Mouse (Mus musculus): ENCODE data around the gene Fgd5. TPM values are rescaled to one million over a fixed set of nuclear protein-coding genes. Genes with fewer than 3 reads are reported as not detected.

Gene Fgd5
- polyA plus RNA-seq, 1 experiment from 2014 or later = 8.0 TPM

DNA sequence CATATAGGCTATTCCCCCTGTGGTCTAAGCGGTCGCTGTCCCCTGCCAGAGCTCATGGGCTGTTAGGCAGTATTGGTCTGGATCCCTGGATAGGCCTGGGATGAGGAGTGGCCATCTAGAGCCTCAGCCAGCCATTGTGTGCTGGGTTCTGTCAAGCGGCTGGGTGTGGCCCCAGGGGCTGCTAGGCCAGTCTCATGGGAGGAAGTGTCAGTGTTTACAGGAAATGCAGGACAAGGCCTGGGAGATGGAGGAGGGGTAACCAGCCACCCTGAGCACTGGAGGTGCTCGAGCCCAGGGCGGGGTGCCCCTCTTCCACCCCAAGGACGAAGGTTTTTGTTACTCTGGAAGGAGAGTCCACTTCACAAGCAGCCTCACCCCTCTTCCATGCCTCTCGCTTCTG lies 36.3 kb downstream of the Fgd5 start:
- H3K4me2 ChIP-seq = no peak overlapping the region
- no peaks in the 10 kb centered on the region for H3K36me3 ChIP-seq (ENCODE audit: control insufficient read depth, insufficient read depth, low read length)
- H3K4me1 ChIP-seq (replicated peaks; ENCODE audit: control insufficient read depth, insufficient read depth, low read length) = peaks cover 4% of the 10 kb centered on the region; the same call in 1 of the 2 replicates
- no peak overlapping the region for H3K4me3 ChIP-seq (ENCODE audit: low read depth, low read length)
- H3K27ac ChIP-seq (ENCODE audit: low read depth, low read length) = no peak overlapping the region
- H3K9ac ChIP-seq (ENCODE audit: low read depth, low read length) = no peak overlapping the region
- WGBS = 54% methylated on average over 7 of the region's 7 CpGs
- no peaks in the 10 kb centered on the region for H3K27me3 ChIP-seq (replicated peaks; ENCODE audit: control insufficient read depth, insufficient read depth, low read length)
- H3K9me3 ChIP-seq (ENCODE audit: control insufficient read depth, low read length) = no peaks in the 10 kb centered on the region
- DNase-seq (ENCODE audit: low spot score) = no peak
- 0 out of 2 replicates have a peak, but pooled peaks have one; percentile 29 for ATAC-seq (replicated peaks; ENCODE audit: low FRiP score)

- H3K9me3 ChIP-seq (ENCODE audit: control insufficient read depth, low read length) = no peaks in the 10 kb centered on the region
- H3K27me3 ChIP-seq (replicated peaks; ENCODE audit: control insufficient read depth, insufficient read depth, low read length) = no peaks in the 10 kb centered on the region
- no peak overlapping the region for H3K4me3 ChIP-seq (ENCODE audit: low read depth, low read length)
- ATAC-seq (replicated peaks; ENCODE audit: low FRiP score) = no peak
- H3K9ac ChIP-seq (ENCODE audit: low read depth, low read length) = no peak overlapping the region
- no peak overlapping the region for H3K27ac ChIP-seq (ENCODE audit: low read depth, low read length)
- H3K4me1 ChIP-seq (replicated peaks; ENCODE audit: control insufficient read depth, insufficient read depth, low read length) = peaks cover 4% of the 10 kb centered on the region; the same call in 1 of the 2 replicates
- H3K4me2 ChIP-seq = no peak overlapping the region
- no peak for DNase-seq (ENCODE audit: low spot score)
- WGBS = 77% methylated on average over 5 of the region's 5 CpGs
- no peaks in the 10 kb centered on the region for H3K36me3 ChIP-seq (ENCODE audit: control insufficient read depth, insufficient read depth, low read length)
Observed at GRCm38 (mm10) chr6:92015848-92016247, 37.2 kb downstream of the Fgd5 start.

GRCm38 (mm10) chr6:92016738-92017137 lies 38.1 kb downstream of the Fgd5 start:
- Histone ChIP-seq H3K9ac (ENCODE audit: low read depth, low read length) (no peak overlapping the region), H3K4me2 (no peak overlapping the region), H3K27me3 (replicated peaks; ENCODE audit: control insufficient read depth, insufficient read depth, low read length) (no peaks in the 10 kb centered on the region), H3K4me1 (replicated peaks; ENCODE audit: control insufficient read depth, insufficient read depth, low read length) (peaks cover 4% of the 10 kb centered on the region; the same call in 1 of the 2 replicates), H3K4me3 (ENCODE audit: low read depth, low read length) (no peak overlapping the region), H3K36me3 (ENCODE audit: control insufficient read depth, insufficient read depth, low read length) (no peaks in the 10 kb centered on the region), H3K27ac (ENCODE audit: low read depth, low read length) (no peak overlapping the region), H3K9me3 (ENCODE audit: control insufficient read depth, low read length) (no peaks in the 10 kb centered on the region)
- WGBS = 84% methylated on average over 6 of the region's 6 CpGs
- DNase-seq (ENCODE audit: low spot score) (no peak), ATAC-seq (replicated peaks; ENCODE audit: low FRiP score) (no peak)

DNA sequence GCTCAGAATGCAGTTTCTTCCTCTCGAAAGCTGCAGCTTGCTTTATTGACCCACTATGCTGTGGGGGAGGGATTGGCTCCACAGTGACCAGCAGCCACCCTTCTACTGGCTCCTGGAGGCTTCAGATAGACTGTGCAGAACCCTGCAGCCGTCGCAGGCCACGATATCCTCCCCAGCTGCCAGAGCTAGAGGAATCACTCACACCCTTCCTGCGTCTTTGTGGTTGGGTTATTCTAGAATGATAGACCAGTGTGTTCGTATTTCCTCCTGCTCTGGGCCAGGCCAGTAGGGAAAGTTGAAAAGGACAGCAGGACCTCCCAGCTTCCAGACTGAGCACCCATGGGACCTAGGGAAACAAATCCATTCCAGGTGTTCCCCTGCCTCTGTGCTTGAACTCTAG lies 39.7 kb downstream of the Fgd5 start:
- DNase-seq (ENCODE audit: low spot score) = no peak
- no peaks in the 10 kb centered on the region for H3K27me3 ChIP-seq (replicated peaks; ENCODE audit: control insufficient read depth, insufficient read depth, low read length)
- no peak overlapping the region for H3K9ac ChIP-seq (ENCODE audit: low read depth, low read length)
- no peak overlapping the region for H3K27ac ChIP-seq (ENCODE audit: low read depth, low read length)
- no peak overlapping the region for H3K4me3 ChIP-seq (ENCODE audit: low read depth, low read length)
- 35% methylated on average over 6 of the region's 6 CpGs for WGBS
- H3K36me3 ChIP-seq (ENCODE audit: control insufficient read depth, insufficient read depth, low read length) = no peaks in the 10 kb centered on the region
- no peak overlapping the region for H3K4me2 ChIP-seq
- no peaks in the 10 kb centered on the region for H3K9me3 ChIP-seq (ENCODE audit: control insufficient read depth, low read length)
- H3K4me1 ChIP-seq (replicated peaks; ENCODE audit: control insufficient read depth, insufficient read depth, low read length) = peaks cover 4% of the 10 kb centered on the region; the same call in 1 of the 2 replicates
- ATAC-seq (replicated peaks; ENCODE audit: low FRiP score) = no peak

DNA sequence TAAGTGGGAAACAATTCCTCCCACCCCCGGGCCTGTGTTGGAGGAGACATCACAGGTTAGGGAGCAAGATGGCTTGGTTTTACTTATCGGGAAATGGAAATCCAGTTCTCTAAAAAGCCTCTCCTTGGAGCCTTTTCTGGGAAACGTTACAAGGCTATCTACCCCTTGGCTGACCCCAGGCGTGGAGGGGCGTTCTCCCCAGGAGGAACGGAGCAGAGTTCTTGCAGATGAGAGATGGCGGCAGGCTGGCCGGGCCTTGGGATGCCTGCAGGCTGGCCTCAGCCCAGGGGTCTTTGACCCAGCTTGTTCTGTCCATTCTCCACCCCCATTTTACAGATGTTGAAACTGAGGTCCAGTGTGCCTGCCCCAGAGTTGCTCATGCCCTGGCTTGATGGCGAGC lies 42.4 kb downstream of the Fgd5 start:
- WGBS = 89% methylated on average over 9 of the region's 9 CpGs
- no peak overlapping the region for H3K27ac ChIP-seq (ENCODE audit: low read depth, low read length)
- no peak overlapping the region for H3K4me3 ChIP-seq (ENCODE audit: low read depth, low read length)
- no peak for ATAC-seq (replicated peaks; ENCODE audit: low FRiP score)
- DNase-seq (ENCODE audit: low spot score) = no peak
- H3K9ac ChIP-seq (ENCODE audit: low read depth, low read length) = no peak overlapping the region
- no peaks in the 10 kb centered on the region for H3K9me3 ChIP-seq (ENCODE audit: control insufficient read depth, low read length)
- H3K36me3 ChIP-seq (ENCODE audit: control insufficient read depth, insufficient read depth, low read length) = no peaks in the 10 kb centered on the region
- H3K4me2 ChIP-seq = no peak overlapping the region
- no peaks in the 10 kb centered on the region for H3K4me1 ChIP-seq (replicated peaks; ENCODE audit: control insufficient read depth, insufficient read depth, low read length)
- no peaks in the 10 kb centered on the region for H3K27me3 ChIP-seq (replicated peaks; ENCODE audit: control insufficient read depth, insufficient read depth, low read length)

GRCm38 (mm10) chr6:92021506-92021905 lies 42.8 kb downstream of the Fgd5 start:
- DNase-seq (ENCODE audit: low spot score) (no peak), ATAC-seq (replicated peaks; ENCODE audit: low FRiP score) (no peak)
- H3K4me2 ChIP-seq = no peak overlapping the region
- H3K36me3 ChIP-seq (ENCODE audit: control insufficient read depth, insufficient read depth, low read length) = no peaks in the 10 kb centered on the region
- no peaks in the 10 kb centered on the region for H3K4me1 ChIP-seq (replicated peaks; ENCODE audit: control insufficient read depth, insufficient read depth, low read length)
- no peaks in the 10 kb centered on the region for H3K27me3 ChIP-seq (replicated peaks; ENCODE audit: control insufficient read depth, insufficient read depth, low read length)
- H3K4me3 ChIP-seq (ENCODE audit: low read depth, low read length) = no peak overlapping the region
- 79% methylated on average over 6 of the region's 6 CpGs for WGBS
- H3K27ac ChIP-seq (ENCODE audit: low read depth, low read length) = no peak overlapping the region
- H3K9me3 ChIP-seq (ENCODE audit: control insufficient read depth, low read length) = no peaks in the 10 kb centered on the region
- no peak overlapping the region for H3K9ac ChIP-seq (ENCODE audit: low read depth, low read length)

- Histone ChIP-seq H3K4me1 (replicated peaks; ENCODE audit: control insufficient read depth, insufficient read depth, low read length) (no peaks in the 10 kb centered on the region), H3K4me3 (ENCODE audit: low read depth, low read length) (no peak overlapping the region), H3K4me2 (no peak overlapping the region), H3K9me3 (ENCODE audit: control insufficient read depth, low read length) (no peaks in the 10 kb centered on the region), H3K36me3 (ENCODE audit: control insufficient read depth, insufficient read depth, low read length) (no peaks in the 10 kb centered on the region), H3K27me3 (replicated peaks; ENCODE audit: control insufficient read depth, insufficient read depth, low read length) (no peaks in the 10 kb centered on the region), H3K27ac (ENCODE audit: low read depth, low read length) (no peak overlapping the region), H3K9ac (ENCODE audit: low read depth, low read length) (no peak overlapping the region)
- no peak for ATAC-seq (replicated peaks; ENCODE audit: low FRiP score)
- no peak for DNase-seq (ENCODE audit: low spot score)
- 60% methylated on average over 1 of the region's 1 CpGs for WGBS
Observed at GRCm38 (mm10) chr6:92025252-92025651, 46.6 kb downstream of the Fgd5 start.

GRCm38 (mm10) chr6:92027379-92027778 lies 48.7 kb downstream of the Fgd5 start:
- H3K4me3 ChIP-seq (ENCODE audit: low read depth, low read length) = no peak overlapping the region
- no peak overlapping the region for H3K27ac ChIP-seq (ENCODE audit: low read depth, low read length)
- no peak overlapping the region for H3K9ac ChIP-seq (ENCODE audit: low read depth, low read length)
- no peaks in the 10 kb centered on the region for H3K4me1 ChIP-seq (replicated peaks; ENCODE audit: control insufficient read depth, insufficient read depth, low read length)
- H3K9me3 ChIP-seq (ENCODE audit: control insufficient read depth, low read length) = no peaks in the 10 kb centered on the region
- 72% methylated on average over 4 of the region's 4 CpGs for WGBS
- no peaks in the 10 kb centered on the region for H3K36me3 ChIP-seq (ENCODE audit: control insufficient read depth, insufficient read depth, low read length)
- H3K27me3 ChIP-seq (replicated peaks; ENCODE audit: control insufficient read depth, insufficient read depth, low read length) = no peaks in the 10 kb centered on the region
- H3K4me2 ChIP-seq = no peak overlapping the region
- ATAC-seq (replicated peaks; ENCODE audit: low FRiP score) (no peak), DNase-seq (ENCODE audit: low spot score) (no peak)

DNA sequence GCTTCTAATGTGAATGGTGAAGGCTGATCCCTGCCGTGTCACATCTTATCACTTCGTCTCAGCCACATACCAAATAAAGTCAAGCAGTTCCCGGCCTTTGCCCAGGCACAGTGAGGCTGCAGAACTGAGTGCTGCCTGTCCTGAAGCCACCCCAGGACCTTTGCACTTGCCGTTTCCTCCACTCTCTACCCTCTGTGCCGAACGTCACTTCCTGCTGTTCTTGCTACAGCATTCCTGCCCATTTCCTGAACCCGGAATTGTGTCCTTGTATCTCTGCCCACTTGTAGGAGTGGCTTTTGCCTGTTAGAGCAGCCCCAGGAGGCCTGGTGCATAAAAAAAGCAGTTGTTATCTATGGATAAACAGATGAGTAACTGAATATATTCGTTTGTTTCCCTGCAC lies 52.0 kb downstream of the Fgd5 start:
- Histone ChIP-seq H3K4me2 (no peak overlapping the region), H3K27ac (ENCODE audit: low read depth, low read length) (no peak overlapping the region), H3K36me3 (ENCODE audit: control insufficient read depth, insufficient read depth, low read length) (no peaks in the 10 kb centered on the region), H3K9me3 (ENCODE audit: control insufficient read depth, low read length) (no peaks in the 10 kb centered on the region), H3K4me1 (replicated peaks; ENCODE audit: control insufficient read depth, insufficient read depth, low read length) (no peaks in the 10 kb centered on the region; the same call in 1 of the 2 replicates), H3K4me3 (ENCODE audit: low read depth, low read length) (no peak overlapping the region), H3K9ac (ENCODE audit: low read depth, low read length) (no peak overlapping the region), H3K27me3 (replicated peaks; ENCODE audit: control insufficient read depth, insufficient read depth, low read length) (no peaks in the 10 kb centered on the region)
- DNase-seq (ENCODE audit: low spot score) (no peak), ATAC-seq (replicated peaks; ENCODE audit: low FRiP score) (0 out of 2 replicates have a peak, but pooled peaks have one; percentile 15)
- WGBS = 60% methylated on average over 8 of the region's 8 CpGs
